Mouse (Mus musculus): Measurements from ENCODE around the gene Lrrc1. TPM values are rescaled to one million over a fixed set of nuclear protein-coding genes. Genes with fewer than 3 reads are reported as not detected.

Lrrc1 gene
- polyA plus RNA-seq, 1 experiment: 34.0 TPM

DNA sequence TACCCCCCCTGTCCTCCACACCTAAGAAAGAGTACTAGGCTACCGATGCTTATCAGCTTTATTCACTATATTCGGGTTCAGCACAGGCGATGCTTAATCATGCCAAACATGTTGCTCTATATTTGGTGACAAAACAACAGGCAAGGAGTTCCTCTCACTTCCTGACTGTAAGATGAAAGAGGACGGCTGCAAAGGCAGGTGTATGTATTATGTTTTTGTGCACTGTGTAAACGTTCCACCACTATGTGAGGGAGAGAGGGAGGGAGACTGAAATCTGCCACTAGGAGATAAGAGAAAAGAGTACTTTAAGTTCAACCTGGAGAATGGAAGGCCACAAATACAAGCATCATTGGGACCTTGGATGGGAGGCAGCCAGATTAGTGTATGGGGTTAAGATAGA is 77.7 kb downstream of the Lrrc1 start:
- no peaks in the 10 kb centered on the region for H3K27me3 ChIP-seq (replicated peaks; ENCODE audit: control insufficient read depth, insufficient read depth, low read length)
- H3K36me3 ChIP-seq (ENCODE audit: control insufficient read depth, insufficient read depth, low read length): no peaks in the 10 kb centered on the region
- no peak for DNase-seq
- H3K4me1 ChIP-seq (ENCODE audit: control insufficient read depth, insufficient read depth, low read length): peaks cover 22% of the 10 kb centered on the region; the same call in 1 of the 2 replicates
- WGBS: 67% methylated on average over 5 of the region's 5 CpGs
- H3K4me3 ChIP-seq (ENCODE audit: insufficient read depth, low read depth, low read length): no peak overlapping the region
- H3K27ac ChIP-seq (ENCODE audit: insufficient read depth, low read depth, low read length): no peak overlapping the region
- no peak for TF ChIP-seq CTCF (conservative IDR thresholded peaks at IDR 0.05; ENCODE audit: insufficient read depth, insufficient read length, low read depth, low read length)

DNA sequence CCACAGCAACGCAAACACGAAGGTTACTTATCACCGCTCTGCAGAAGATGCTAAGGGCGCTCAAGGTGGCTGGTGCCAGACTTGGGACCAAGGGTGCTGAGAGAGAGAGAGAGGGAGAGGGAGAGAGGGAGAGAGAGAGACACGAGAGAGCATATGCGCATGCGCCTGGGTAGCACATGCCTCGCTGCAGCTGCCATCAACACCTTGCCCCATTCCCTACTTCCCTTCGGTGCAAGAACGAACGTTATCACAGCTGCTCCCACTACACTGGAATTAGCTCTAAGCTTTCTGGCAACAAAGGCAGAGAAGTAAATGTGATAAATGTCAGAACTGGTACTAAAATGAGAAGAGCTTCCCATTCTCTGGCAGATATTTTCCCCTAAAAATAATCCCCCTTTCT is 79.3 kb downstream of the Lrrc1 start:
- no peak for DNase-seq
- WGBS: 72% methylated on average over 11 of the region's 11 CpGs
- Histone ChIP-seq H3K4me3 (ENCODE audit: insufficient read depth, low read depth, low read length) (no peak overlapping the region), H3K36me3 (ENCODE audit: control insufficient read depth, insufficient read depth, low read length) (no peaks in the 10 kb centered on the region), H3K27me3 (replicated peaks; ENCODE audit: control insufficient read depth, insufficient read depth, low read length) (no peaks in the 10 kb centered on the region), H3K4me1 (ENCODE audit: control insufficient read depth, insufficient read depth, low read length) (peaks cover 23% of the 10 kb centered on the region; the same call in 1 of the 2 replicates), H3K27ac (ENCODE audit: insufficient read depth, low read depth, low read length) (no peak overlapping the region)
- TF ChIP-seq CTCF (conservative IDR thresholded peaks at IDR 0.05; ENCODE audit: insufficient read depth, insufficient read length, low read depth, low read length) (no peak), POLR2A (IDR thresholded peaks at IDR 0.05; ENCODE audit: low read depth, low read length) (no peak)

DNA sequence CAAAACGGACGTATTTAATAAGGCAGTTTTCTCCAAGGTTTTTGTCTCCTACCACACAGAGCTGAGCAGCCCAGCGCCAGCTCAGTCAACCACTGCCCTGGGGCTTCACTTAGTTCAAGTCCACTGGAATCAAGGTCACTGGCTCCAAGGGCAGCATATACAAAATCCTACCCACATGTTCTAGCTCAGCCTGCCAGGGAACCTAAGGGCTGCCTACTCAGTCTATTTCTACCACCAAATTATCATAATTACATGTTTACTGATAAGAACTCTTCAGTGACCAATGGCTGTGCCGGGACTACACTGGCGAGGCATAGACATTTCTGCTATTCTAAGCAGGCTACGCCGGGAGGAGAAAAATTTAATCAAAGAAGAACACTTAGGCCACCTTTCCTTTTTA is 80.8 kb downstream of the Lrrc1 start:
- DNase-seq: peak; percentile 85
- Histone ChIP-seq H3K27me3 (replicated peaks; ENCODE audit: control insufficient read depth, insufficient read depth, low read length) (no peaks in the 10 kb centered on the region), H3K27ac (ENCODE audit: insufficient read depth, low read depth, low read length) (peak overlapping the region; percentile 78; the same call in 1 of the 2 replicates)

DNA sequence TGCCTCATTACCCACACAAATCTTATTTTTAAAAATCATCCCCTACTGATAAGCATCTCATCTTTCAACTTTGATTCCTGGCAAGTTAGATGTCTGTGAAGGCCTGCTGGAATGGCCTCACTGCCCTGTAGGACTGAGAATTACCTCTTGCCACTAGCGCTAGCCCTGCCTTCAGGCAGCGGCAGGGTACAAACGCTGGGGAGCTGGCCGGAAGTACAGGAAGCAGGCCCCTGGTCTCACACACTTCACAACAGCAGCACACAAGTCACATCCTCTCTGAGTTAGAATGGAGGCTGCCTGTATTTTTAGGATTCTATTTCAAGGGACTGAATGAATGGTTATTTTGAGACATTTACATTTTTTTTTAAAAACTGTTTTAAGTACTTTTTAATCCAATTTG is 81.5 kb downstream of the Lrrc1 start:
- Histone ChIP-seq H3K27ac (ENCODE audit: insufficient read depth, low read depth, low read length) (no peak overlapping the region), H3K27me3 (replicated peaks; ENCODE audit: control insufficient read depth, insufficient read depth, low read length) (no peaks in the 10 kb centered on the region), H3K4me3 (ENCODE audit: insufficient read depth, low read depth, low read length) (no peak overlapping the region), H3K4me1 (ENCODE audit: control insufficient read depth, insufficient read depth, low read length) (peaks cover 18% of the 10 kb centered on the region; the same call in 1 of the 2 replicates), H3K36me3 (ENCODE audit: control insufficient read depth, insufficient read depth, low read length) (no peaks in the 10 kb centered on the region)
- 32% methylated on average over 4 of the region's 4 CpGs for WGBS
- TF ChIP-seq CTCF (conservative IDR thresholded peaks at IDR 0.05; ENCODE audit: insufficient read depth, insufficient read length, low read depth, low read length) (no peak), POLR2A (IDR thresholded peaks at IDR 0.05; ENCODE audit: low read depth, low read length) (no peak)
- peak; percentile 17 for DNase-seq

More for the DNA sequence above, 80.8 kb downstream of the Lrrc1 start:
- Histone ChIP-seq H3K36me3 (ENCODE audit: control insufficient read depth, insufficient read depth, low read length) (no peaks in the 10 kb centered on the region), H3K4me1 (ENCODE audit: control insufficient read depth, insufficient read depth, low read length) (peaks cover 18% of the 10 kb centered on the region; the same call in 1 of the 2 replicates), H3K4me3 (ENCODE audit: insufficient read depth, low read depth, low read length) (no peak overlapping the region)
- 58% methylated on average over 7 of the region's 7 CpGs for WGBS
- no peak for TF ChIP-seq CTCF (conservative IDR thresholded peaks at IDR 0.05; ENCODE audit: insufficient read depth, insufficient read length, low read depth, low read length)

DNA sequence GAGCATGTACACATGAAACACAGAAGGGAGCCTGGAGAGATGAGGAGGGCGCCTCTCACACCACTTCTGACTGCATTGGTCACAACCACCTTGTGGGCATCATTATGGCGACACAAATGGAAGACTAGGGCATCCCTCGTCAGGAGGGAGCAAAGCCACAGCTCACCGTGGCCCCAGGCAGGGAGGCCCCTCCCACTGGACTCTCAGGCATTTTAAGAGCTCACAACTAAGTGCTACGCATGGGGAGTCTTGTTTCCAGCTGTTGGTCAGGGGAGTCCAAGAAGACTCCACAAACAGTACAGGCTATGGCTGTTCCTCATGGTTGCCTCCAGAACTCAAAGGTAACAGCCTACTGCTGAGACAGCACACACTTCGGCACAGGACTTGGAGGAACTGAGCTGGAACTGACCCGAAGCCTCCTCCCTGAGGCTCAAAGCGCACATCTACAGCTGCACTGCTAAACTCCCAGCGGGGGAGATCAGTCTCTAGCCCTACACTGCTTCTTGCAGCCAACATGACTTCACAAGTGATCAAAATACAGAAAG is 83.2 kb downstream of the Lrrc1 start:
- H3K4me3 ChIP-seq (ENCODE audit: insufficient read depth, low read depth, low read length): no peak overlapping the region
- peak overlapping the region; percentile 57 for H3K27ac ChIP-seq (ENCODE audit: insufficient read depth, low read depth, low read length)
- no peak for TF ChIP-seq CTCF (conservative IDR thresholded peaks at IDR 0.05; ENCODE audit: insufficient read depth, insufficient read length, low read depth, low read length)
- no peak for TF ChIP-seq POLR2A (IDR thresholded peaks at IDR 0.05; ENCODE audit: low read depth, low read length)
- WGBS: 34% methylated on average over 9 of the region's 9 CpGs
- no peaks in the 10 kb centered on the region for H3K36me3 ChIP-seq (ENCODE audit: control insufficient read depth, insufficient read depth, low read length)
- DNase-seq: peak; percentile 90
- no peaks in the 10 kb centered on the region for H3K27me3 ChIP-seq (replicated peaks; ENCODE audit: control insufficient read depth, insufficient read depth, low read length)
- H3K4me1 ChIP-seq (ENCODE audit: control insufficient read depth, insufficient read depth, low read length): peaks cover 18% of the 10 kb centered on the region; the same call in 1 of the 2 replicates

DNA sequence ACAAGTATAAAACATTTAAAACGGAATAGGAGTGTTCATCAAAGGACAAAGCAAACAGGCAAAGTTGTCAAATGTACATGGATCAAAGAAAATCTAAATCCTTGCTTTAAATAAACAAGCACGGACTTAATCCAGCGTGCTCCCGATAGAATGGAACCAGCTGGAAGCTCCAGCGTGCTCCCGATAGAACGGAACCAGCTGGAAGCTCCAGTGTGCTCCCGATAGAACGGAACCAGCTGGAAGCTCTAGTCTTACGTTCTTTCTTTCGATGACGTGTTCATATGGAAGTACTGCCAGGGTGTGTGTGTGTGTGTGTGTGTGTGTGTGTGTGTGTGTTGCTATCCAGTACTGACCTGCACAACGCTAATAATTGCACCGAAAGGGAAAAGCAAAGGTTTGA is 84.3 kb downstream of the Lrrc1 start:
- H3K36me3 ChIP-seq (ENCODE audit: control insufficient read depth, insufficient read depth, low read length): no peaks in the 10 kb centered on the region
- H3K27ac ChIP-seq (ENCODE audit: insufficient read depth, low read depth, low read length): no peak overlapping the region

DNA sequence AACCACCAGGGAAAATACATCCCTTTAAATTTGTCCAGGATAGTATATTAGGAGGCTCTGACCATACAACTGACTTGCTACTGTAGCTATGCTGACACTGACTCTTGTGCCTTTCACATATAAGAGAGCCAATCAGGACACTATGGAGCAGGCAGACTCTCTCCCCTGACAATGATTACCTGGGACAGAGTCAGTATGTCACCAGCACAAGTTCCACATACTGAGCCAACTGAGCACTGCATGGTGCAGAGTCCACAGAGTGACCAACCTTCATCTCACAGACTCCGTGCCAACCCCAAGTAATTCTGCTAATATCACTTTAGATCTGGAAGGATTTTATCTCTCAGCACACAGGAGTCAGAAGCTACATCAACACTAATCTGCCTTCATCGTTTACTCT is 85.3 kb downstream of the Lrrc1 start:
- peak; percentile 64 for DNase-seq
- TF ChIP-seq CTCF (conservative IDR thresholded peaks at IDR 0.05; ENCODE audit: insufficient read depth, insufficient read length, low read depth, low read length) (no peak), POLR2A (IDR thresholded peaks at IDR 0.05; ENCODE audit: low read depth, low read length) (no peak)
- WGBS: 66% methylated on average over 2 of the region's 2 CpGs
- H3K4me3 ChIP-seq (ENCODE audit: insufficient read depth, low read depth, low read length): no peak overlapping the region
- no peak overlapping the region for H3K27ac ChIP-seq (ENCODE audit: insufficient read depth, low read depth, low read length)
- H3K27me3 ChIP-seq (replicated peaks; ENCODE audit: control insufficient read depth, insufficient read depth, low read length): no peaks in the 10 kb centered on the region
- no peaks in the 10 kb centered on the region for H3K36me3 ChIP-seq (ENCODE audit: control insufficient read depth, insufficient read depth, low read length)
- peaks cover 13% of the 10 kb centered on the region; the same call in 1 of the 2 replicates for H3K4me1 ChIP-seq (ENCODE audit: control insufficient read depth, insufficient read depth, low read length)

More for the DNA sequence above, 84.3 kb downstream of the Lrrc1 start:
- DNase-seq: no peak
- WGBS: 88% methylated on average over 14 of the region's 14 CpGs
- TF ChIP-seq CTCF (conservative IDR thresholded peaks at IDR 0.05; ENCODE audit: insufficient read depth, insufficient read length, low read depth, low read length) (no peak), POLR2A (IDR thresholded peaks at IDR 0.05; ENCODE audit: low read depth, low read length) (no peak)
- Histone ChIP-seq H3K4me1 (ENCODE audit: control insufficient read depth, insufficient read depth, low read length) (peaks cover 18% of the 10 kb centered on the region; the same call in 1 of the 2 replicates), H3K27me3 (replicated peaks; ENCODE audit: control insufficient read depth, insufficient read depth, low read length) (no peaks in the 10 kb centered on the region), H3K4me3 (ENCODE audit: insufficient read depth, low read depth, low read length) (no peak overlapping the region)

Data from kidney, adult 2 months (tissue).